Mouse (Mus musculus): ENCODE data around the gene Ado.

Gene Ado

GRCm38 (mm10) chr10:67538585-67539400, 10.0 kb downstream of the Ado start:
- ChIA-PET CTCF (interaction anchor here in 3 of 4 experiments (0.5 to 2.9 kb wide), 7 partner anchors 10 to 334 kb away, joined by 3 to 15 read pairs (median 5); partner anchors contain the start of gene Ado (in 2 of the 3)), POLR2A (interaction anchor here (0.7 to 4.4 kb wide), 10 partner anchors 10 to 441 kb away, joined by 3 to 51 read pairs (median 8); partner anchors contain the start of gene Ado (in 4 of the 4))

GRCm38 (mm10) chr10:67538106-67538505, 10.6 kb downstream of the Ado start:
- CTCF ChIA-PET, result interaction anchor here (0.6 to 2.9 kb wide), 11 partner anchors 10 to 228 kb away, joined by 3 to 15 read pairs (median 5); partner anchors contain the start of gene Ado (in 2 of the 4)
- POLR2A ChIA-PET, result interaction anchor here (0.7 to 4.4 kb wide), 15 partner anchors 8 to 536 kb away, joined by 3 to 51 read pairs (median 5); partner anchors contain the start of genes Ado (in 4 of the 4) and Nrbf2 (in 1 of the 4)

- CTCF ChIA-PET, result interaction anchor here (0.6 to 2.9 kb wide), 18 partner anchors 11 to 476 kb away, joined by 3 to 15 read pairs (median 4); partner anchors contain the start of gene Ado (in 2 of the 4)
- POLR2A ChIA-PET, result interaction anchor here (0.6 to 4.4 kb wide), 22 partner anchors 9 to 610 kb away, joined by 3 to 51 read pairs (median 4); partner anchors contain the start of genes Ado (in 4 of the 4) and Nrbf2 (in 2 of the 4)
These were observed 11.4 kb downstream of the Ado start for GRCm38 (mm10) chr10:67537151-67537994.

GRCm38 (mm10) chr10:67536621-67537141, 12.1 kb downstream of the Ado start:
- ChIA-PET CTCF (interaction anchor here in 3 of 4 experiments (0.6 to 2.9 kb wide), 13 partner anchors 12 to 477 kb away, joined by 3 to 15 read pairs (median 5); partner anchors contain the start of gene Ado (in 1 of the 3)), POLR2A (interaction anchor here (0.5 to 4.4 kb wide), 14 partner anchors 13 to 610 kb away, joined by 3 to 51 read pairs (median 4); partner anchors contain the start of genes Ado (in 3 of the 4) and Nrbf2 (in 3 of the 4))

DNA sequence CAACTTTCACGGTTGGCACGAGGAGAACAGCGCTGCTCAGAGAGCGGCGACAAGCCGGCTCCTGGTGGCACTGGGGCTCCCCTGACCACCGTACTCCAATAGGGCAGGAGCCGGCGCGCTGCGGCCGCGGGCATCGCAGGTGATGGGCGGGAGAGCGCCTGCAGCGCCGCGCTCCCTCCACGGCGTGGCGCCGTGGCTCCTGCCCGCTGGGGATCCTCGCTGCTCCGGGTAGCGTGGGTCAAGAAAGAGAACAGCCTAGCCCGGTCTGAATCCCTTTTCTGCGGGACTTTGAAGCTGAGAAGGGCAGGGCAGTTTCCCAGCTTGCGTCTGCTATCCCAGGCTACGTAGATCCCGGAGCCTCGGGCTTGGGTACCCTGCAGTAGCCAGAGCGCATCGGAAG, 12.8 kb downstream of the Ado start:
- POLR2A ChIA-PET, result interaction anchor here in 3 of 4 experiments (0.5 to 4.4 kb wide), 5 partner anchors 13 to 251 kb away, joined by 3 to 46 read pairs (median 5); partner anchors contain the start of genes Ado (in 2 of the 3) and Nrbf2 (in 1 of the 3)
- CTCF ChIA-PET, result interaction anchor here in 2 of 4 experiments (0.8 to 2.9 kb wide), 8 partner anchors 12 to 230 kb away, joined by 3 to 15 read pairs (median 8); partner anchors contain the start of gene Ado (in 1 of the 2)

DNA sequence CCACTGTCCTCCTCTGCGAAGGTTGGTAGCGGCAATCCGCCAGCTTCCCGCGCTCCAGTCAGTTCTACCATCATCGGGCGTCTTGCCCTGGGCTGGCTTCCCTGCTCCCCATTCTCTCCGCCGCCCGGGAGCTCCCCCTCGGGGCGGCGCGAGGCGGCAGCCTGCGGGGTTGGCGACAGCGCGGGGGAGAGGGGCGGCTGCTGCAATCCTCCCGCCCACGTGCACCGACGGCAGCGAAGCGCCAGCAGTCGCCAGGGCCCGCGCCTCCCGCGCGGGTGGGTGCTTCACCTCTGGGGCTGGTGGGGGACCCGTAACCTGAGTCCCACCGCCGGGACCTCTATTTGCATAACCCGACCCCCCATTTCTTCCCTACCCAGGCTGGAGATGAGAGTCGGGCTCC, 13.5 kb downstream of the Ado start, which contains the start of gene Egr2:
Egr2 (plus strand) TSS at position 220 of the 400 bp plus-strand sequence.
- CTCF ChIA-PET, result interaction anchor here (0.7 to 1.2 kb wide), 6 partner anchors 11 to 231 kb away, joined by 3 to 6 read pairs (median 4); no protein-coding TSS in a partner anchor
- POLR2A ChIA-PET, result interaction anchor here (0.7 to 1.9 kb wide), 6 partner anchors 8 to 789 kb away, joined by 3 to 5 read pairs (median 4); partner anchors contain the start of gene Ado (in 2 of the 4)

GRCm38 (mm10) chr10:67529769-67530168, 19.0 kb downstream of the Ado start:
- ChIA-PET POLR2A (interaction anchor here in 1 of 4 experiments (1.0 kb wide), 1 partner anchor 154 kb away, joined by 3 read pairs; no protein-coding TSS in a partner anchor), CTCF (no interaction called here)

DNA sequence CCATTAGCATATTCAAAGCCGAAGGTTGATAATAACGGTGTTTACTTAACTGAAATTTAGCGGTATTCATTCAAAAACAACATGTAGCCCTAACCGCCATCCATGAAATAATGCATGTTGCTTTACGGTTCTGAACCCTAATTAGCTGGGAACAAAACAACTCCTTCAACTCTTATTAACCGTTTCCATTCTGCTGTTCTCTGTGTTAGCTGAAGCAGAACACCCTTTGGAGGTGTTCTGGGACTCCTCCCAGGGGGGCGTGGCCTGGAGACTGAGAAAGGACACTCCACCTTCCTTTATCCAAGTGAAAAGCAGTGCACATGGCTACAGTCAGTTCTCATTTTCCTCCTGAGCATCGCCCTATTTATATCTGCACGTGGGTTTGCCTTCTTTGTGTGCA, 22.3 kb downstream of the Ado start:
- ChIA-PET POLR2A (no interaction called here), CTCF (no interaction called here)

DNA sequence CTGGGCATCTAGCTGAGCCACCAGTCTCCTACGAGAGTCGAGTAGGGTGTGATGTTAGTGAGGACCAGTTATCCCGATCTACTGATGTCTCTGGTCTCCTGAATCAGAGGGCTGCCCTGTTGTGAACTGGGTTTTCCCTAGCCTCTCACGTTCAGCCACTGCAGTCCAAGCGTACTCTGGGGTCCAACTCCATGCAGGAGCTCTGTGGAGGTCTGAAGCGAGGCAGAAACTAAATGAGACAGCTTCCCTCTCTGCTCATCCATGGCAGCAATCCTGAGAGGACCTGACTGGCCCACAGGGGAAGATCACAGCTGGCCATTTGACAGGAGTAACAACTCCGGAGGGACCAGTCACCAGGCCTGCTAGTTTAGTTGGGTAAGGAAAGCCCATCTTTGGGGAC, 24.1 kb downstream of the Ado start:
- CTCF ChIA-PET, result interaction anchor here in 3 of 4 experiments (0.6 kb wide), 4 partner anchors 10 to 1579 kb away, joined by 3 to 4 read pairs (median 3); partner anchors contain the start of gene Egr2 (in 1 of the 3)

DNA sequence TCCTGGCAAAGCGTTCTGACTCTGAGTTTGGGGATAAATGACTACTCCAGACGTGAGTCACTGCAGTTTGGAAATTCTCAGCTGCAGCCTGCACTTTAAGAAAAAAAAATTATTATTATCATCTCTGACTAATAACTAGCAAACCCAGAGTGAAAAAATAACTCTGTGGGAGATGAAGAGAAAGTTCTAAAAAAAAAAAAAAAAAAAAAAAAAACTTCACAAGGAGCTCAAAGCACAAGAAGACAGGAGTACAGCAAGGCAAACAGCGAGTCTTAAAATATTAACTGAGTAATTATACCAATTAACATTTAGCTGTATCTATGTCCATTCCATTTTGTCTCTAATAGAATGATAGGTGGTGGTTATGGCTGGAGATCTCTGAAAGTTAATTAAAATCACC, 24.6 kb downstream of the Ado start:
- CTCF ChIA-PET, result interaction anchor here in 3 of 4 experiments (0.6 kb wide), 5 partner anchors 11 to 1579 kb away, joined by 3 to 4 read pairs (median 3); partner anchors contain the start of gene Egr2 (in 1 of the 3)
- POLR2A ChIA-PET, result interaction anchor here in 2 of 4 experiments (0.6 kb wide), 2 partner anchors 11 to 13 kb away, joined by 3 to 4 read pairs; no protein-coding TSS in a partner anchor

More for the DNA sequence above, 24.1 kb downstream of the Ado start:
- POLR2A ChIA-PET, result interaction anchor here in 2 of 4 experiments (0.6 kb wide), 2 partner anchors 10 to 13 kb away, joined by 3 to 4 read pairs; no protein-coding TSS in a partner anchor

- ChIA-PET POLR2A (interaction anchor here in 1 of 4 experiments (1.2 kb wide), 1 partner anchor 20 kb away, joined by 3 read pairs; no protein-coding TSS in a partner anchor), CTCF (interaction anchor here in 1 of 4 experiments (1.2 kb wide), 1 partner anchor 204 kb away, joined by 3 read pairs; no protein-coding TSS in a partner anchor)
These were observed 30.0 kb downstream of the Ado start for GRCm38 (mm10) chr10:67518733-67519132.

DNA sequence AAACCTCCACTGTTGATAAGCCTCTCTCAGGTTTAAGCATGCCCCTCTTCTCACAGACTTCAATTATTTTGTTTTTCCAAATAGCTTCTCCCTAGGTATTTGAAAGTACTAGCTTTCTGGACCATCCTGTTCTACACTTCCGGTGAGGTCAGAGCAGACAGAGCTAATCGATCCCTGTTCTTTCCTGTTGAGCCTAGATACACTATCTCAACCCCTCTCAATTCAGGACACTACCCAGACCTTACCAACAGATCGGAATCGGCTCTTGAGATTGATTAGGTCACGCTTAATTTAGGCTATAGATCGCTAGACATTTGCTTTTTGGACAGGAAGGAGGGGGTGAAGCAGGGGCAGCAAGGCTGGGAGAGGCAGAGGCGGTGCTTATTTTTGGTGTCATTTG, 35.9 kb downstream of the Ado start:
- CTCF ChIA-PET, result interaction anchor here in 1 of 4 experiments (0.6 kb wide), 1 partner anchor 77 kb away, joined by 4 read pairs; no protein-coding TSS in a partner anchor

DNA sequence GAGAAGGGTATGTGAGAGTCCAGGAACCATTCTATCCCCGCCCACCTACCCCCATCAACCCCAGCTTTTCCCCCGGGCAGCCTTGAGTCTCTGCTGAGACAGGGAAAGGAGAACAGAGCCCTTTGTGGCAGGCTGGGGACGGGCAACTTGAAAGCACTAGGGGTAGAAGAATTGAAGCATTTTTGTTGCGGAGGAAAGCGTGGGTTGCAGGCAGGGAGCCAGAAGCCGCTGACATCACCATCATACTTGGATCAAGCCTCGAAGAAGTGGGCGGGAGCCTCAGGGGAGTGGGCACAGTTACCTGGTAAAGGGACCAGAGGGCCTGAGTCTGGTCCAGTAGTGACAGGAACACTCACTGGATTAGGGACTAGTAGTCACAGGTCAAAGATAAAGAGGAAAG, 36.5 kb downstream of the Ado start:
- ChIA-PET POLR2A (interaction anchor here in 2 of 4 experiments (0.5 to 0.6 kb wide), 2 partner anchors 31 to 154 kb away, joined by 3 read pairs; no protein-coding TSS in a partner anchor), CTCF (no interaction called here)

More for the DNA sequence above, 35.9 kb downstream of the Ado start:
- POLR2A ChIA-PET, result interaction anchor here in 1 of 4 experiments (0.5 to 0.6 kb wide), 2 partner anchors 155 to 412 kb away, joined by 3 read pairs; no protein-coding TSS in a partner anchor

GRCm38 (mm10) chr10:67505248-67505647, 43.5 kb downstream of the Ado start:
- ChIA-PET POLR2A (interaction anchor here in 1 of 4 experiments (0.6 kb wide), 1 partner anchor 140 kb away, joined by 3 read pairs; no protein-coding TSS in a partner anchor), CTCF (interaction anchor here in 1 of 4 experiments (0.5 kb wide), 1 partner anchor 140 kb away, joined by 5 read pairs; no protein-coding TSS in a partner anchor)

DNA sequence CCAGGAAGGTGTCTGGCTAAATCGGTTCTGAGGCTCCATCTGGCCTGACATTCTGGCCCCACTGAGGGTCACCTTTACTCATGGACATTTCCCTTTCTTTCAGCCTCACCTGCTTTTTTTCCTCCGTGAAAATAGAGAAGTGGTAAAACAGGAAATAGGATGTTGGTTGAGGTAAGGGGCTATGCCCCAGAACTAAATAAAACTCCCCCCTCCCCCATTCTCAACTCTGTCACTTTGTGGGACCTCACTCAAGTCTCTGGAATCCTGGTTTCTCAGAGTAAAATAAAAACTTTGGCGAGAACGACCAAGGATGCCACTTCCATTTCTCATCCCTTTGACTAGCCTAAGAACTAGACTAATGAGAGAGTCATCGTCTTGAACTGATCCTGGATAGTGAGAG, 44.7 kb downstream of the Ado start:
- POLR2A ChIA-PET, result no interaction called here
- CTCF ChIA-PET, result interaction anchor here in 1 of 4 experiments (0.6 kb wide), 1 partner anchor 262 kb away, joined by 3 read pairs; no protein-coding TSS in a partner anchor

DNA sequence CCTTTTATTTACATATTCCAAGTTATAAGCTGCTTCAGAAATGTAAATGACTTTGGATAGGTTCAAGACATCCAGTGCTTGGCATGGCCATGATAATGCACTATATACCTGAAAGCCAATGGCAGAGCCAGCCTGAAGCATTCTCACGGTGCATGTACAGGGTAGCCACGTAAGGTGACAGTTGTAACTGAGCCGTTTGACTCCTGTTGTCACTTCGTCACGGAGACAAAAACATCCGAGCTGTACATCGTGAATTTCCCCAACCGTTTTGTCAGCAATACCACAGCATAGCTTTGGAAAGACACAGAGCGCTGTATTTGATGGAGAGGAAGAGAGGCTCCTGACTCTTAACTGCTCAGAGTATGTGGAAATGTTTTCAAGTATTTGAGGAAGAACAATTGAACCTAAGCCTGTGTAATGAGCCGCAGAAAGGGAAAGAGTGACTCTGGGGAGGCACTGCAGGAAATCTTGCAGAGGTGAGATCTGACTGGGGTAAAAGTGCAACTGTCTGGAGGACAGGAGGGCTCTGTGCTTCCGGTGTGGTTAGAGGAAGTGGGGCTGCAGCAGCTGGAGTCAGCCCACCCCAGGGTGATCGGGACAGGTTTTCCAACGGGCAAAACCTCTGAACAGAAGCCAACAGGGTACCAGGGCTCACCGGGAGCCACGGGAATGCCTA, 45.3 kb downstream of the Ado start:
- ChIA-PET CTCF (no interaction called here), POLR2A (no interaction called here)

DNA sequence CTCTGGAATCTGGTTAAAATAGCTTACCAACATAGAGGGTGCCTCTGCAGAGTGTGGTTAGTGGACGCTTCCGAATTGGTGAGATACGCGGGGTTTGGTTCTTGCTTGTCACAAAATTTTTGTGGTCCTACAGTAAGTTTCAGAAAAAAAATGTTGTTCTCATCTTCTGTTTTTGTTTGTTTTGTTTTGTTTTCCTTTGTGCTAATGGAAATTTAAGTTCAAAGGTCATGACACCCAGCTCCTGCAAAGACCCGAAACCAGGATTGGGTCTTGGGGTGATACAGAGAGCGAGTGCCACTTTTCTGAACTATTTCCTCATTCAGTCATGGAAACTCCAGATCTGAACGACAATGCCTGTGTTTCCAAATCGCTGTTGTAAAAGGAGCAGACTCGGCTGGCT, 50.8 kb downstream of the Ado start:
- ChIA-PET CTCF (no interaction called here), POLR2A (no interaction called here)
